Mouse (Mus musculus) limb, embryonic 14.5 days (tissue): ENCODE data around the gene Tie1. TPM values are rescaled to one million over a fixed set of nuclear protein-coding genes. Genes with fewer than 3 reads are reported as not detected.

ENCODE experiments used
- ATAC-seq: fragments of 200-750 bp; cut with Nextera tagmentation; 2 replicates; pipeline ENCODE4 v1.8.0; 2017; ENCODE audit warnings: low read depth, moderate number of reproducible peaks, moderate TSS enrichment; ENCODE audit not compliant: low FRiP score
- DNase-seq: peaks from one replicate; pipeline ENCODE4 v3.0.0-alpha.2; 2015; ENCODE audit warnings: low spot score
- H3K27ac ChIP-seq: fragments of 300-500 bp; sonication (generic); replicated peaks from 2 replicates; pipeline ENCODE4 v1.5.1; 2014; ENCODE audit warnings: low read depth, mild to moderate bottlenecking, low read length, moderate library complexity, mixed read lengths
- H3K27me3 ChIP-seq: fragments of 300-500 bp; sonication (generic); 2 replicates; pipeline ENCODE4 v1.6.1; 2014; ENCODE audit warnings: low read length, mixed read lengths; ENCODE audit not compliant: control insufficient read depth, insufficient read depth
- H3K36me3 ChIP-seq: fragments of 300-500 bp; sonication (generic); 2 replicates; pipeline ENCODE4 v1.6.1; 2014; ENCODE audit warnings: mild to moderate bottlenecking, low read length, moderate library complexity, mixed read lengths; ENCODE audit not compliant: control insufficient read depth, insufficient read depth
- H3K4me1 ChIP-seq: fragments of 300-500 bp; sonication (generic); 2 replicates; pipeline ENCODE4 v1.6.1; 2014; ENCODE audit warnings: antibody characterized with exemption, low read length, mixed read lengths; ENCODE audit not compliant: control insufficient read depth, insufficient read depth
- H3K4me2 ChIP-seq: fragments of 300-500 bp; sonication (generic); replicated peaks from 2 replicates; pipeline ENCODE4 v1.6.1; 2014; ENCODE audit warnings: low read depth, mild to moderate bottlenecking, low read length, moderate library complexity; ENCODE audit not compliant: severe bottlenecking
- H3K4me3 ChIP-seq: fragments of 300-500 bp; sonication (generic); replicated peaks from 2 replicates; pipeline ENCODE4 v1.5.1; 2014; ENCODE audit warnings: low read length
- H3K9ac ChIP-seq: fragments of 300-500 bp; sonication (generic); 2 replicates; pipeline ENCODE4 v1.6.1; 2014; ENCODE audit warnings: mild to moderate bottlenecking, low read depth, low read length, moderate library complexity; ENCODE audit not compliant: severe bottlenecking
- H3K9me3 ChIP-seq: fragments of 300-500 bp; sonication (generic); 2 replicates; pipeline ENCODE4 v1.6.1; 2016; ENCODE audit warnings: low read length; ENCODE audit not compliant: control insufficient read depth
- POLR2A ChIP-seq: fragments of 200-500 bp; IDR thresholded peaks from 2 replicates; pipeline ENCODE4 v1.8.0; 2012; ENCODE audit warnings: inconsistent platforms, mild to moderate bottlenecking, moderate library complexity, borderline replicate concordance; ENCODE audit not compliant: insufficient read depth, insufficient read length; ENCODE audit errors: extremely low read depth
- WGBS: fragments of 180-500 bp; shearing (Covaris S2); extraction: QIAGEN DNeasy Blood & Tissue Kit; methylation state at CpG from one replicate; pipeline ENCODE4 v1.1.7; 2014; 5-methylcytosine and 5-hydroxymethylcytosine counted together
- polyA plus RNA-seq, 2 experiments: library from polyadenylated mRNA; depleted of rRNA in 1 of 2; stranded (reverse) in 1 of 2; unstranded in 1 of 2; fragments of >200 nt; fragmentation: Nextera tagmentation in 1 of 2; extraction: Ambion mirVana in 1 of 2; gene quantifications; 2 replicates each; pipeline versions ENCODE4 v1.2.1 to v1.2.3; 2012 to 2014

The Tie1 gene
- polyA plus RNA-seq, 2 experiments: 17.7 to 27.1 TPM

DNA sequence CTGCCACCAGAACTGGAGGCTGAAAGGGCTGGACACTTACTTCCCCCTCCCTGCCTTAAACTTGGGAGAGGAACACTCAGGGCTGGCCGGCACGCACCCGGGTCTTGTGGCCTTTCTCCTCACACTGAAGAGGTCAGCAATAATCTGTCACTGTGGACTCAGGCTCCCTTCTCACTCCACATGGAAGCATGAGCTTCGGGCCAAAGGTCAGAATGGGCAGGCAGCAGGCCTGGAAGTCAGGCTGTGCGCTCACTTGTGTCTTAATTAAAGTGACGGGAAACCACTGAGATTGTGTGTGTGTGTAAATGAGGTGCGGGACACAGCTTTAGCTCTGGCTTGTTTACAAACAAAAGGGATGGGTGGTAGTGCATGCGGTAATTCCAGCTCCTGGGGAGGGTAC lies 57.5 kb downstream of the Tie1 start:
- 72% methylated on average over 8 of the region's 8 CpGs for WGBS
- Histone ChIP-seq H3K27ac (no peak overlapping the region), H3K9me3 (no peaks in the 10 kb centered on the region), H3K4me2 (no peak overlapping the region), H3K36me3 (peaks cover 50% of the 10 kb centered on the region), H3K4me1 (peaks cover 38% of the 10 kb centered on the region), H3K9ac (no peak overlapping the region), H3K4me3 (no peak overlapping the region), H3K27me3 (no peaks in the 10 kb centered on the region)
- TF ChIP-seq POLR2A: no peak
- DNase-seq (no peak), ATAC-seq (no peak)

DNA sequence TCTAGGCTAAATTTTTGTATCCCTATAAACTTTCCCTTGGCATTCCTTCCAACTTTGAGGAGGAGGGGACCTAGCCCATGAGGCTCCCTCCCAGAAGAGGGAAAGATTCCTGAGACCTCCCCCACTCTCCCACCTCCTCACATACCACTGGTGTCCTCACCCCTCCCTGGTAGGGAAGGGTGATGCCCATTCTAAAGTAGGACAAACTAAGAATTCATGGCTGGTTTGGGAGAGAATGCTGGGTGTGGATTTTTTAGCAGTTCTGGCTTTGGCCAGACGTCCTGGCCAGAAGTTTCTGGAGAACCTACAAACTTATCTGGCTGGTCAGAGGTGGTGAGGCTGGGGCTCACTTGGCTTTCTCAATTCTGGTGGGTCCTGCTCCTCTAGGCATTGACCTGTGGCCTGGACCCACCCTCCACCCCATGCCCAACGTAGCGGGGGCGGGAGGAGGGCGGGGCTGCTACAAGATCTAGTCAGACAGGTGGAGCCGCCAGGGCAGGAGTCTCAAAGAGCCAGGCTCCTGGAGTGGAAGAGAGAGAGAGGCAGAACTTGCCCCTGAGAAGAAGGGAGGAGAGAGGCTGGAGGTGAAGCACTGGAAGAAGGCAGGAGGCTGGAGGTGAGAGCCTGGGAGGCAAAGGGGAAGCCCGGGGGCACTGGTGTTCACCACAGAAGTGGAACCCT lies 60.5 kb downstream of the Tie1 start:
- no peak overlapping the region for H3K27ac ChIP-seq
- WGBS: 44% methylated on average over 7 of the region's 7 CpGs

DNA sequence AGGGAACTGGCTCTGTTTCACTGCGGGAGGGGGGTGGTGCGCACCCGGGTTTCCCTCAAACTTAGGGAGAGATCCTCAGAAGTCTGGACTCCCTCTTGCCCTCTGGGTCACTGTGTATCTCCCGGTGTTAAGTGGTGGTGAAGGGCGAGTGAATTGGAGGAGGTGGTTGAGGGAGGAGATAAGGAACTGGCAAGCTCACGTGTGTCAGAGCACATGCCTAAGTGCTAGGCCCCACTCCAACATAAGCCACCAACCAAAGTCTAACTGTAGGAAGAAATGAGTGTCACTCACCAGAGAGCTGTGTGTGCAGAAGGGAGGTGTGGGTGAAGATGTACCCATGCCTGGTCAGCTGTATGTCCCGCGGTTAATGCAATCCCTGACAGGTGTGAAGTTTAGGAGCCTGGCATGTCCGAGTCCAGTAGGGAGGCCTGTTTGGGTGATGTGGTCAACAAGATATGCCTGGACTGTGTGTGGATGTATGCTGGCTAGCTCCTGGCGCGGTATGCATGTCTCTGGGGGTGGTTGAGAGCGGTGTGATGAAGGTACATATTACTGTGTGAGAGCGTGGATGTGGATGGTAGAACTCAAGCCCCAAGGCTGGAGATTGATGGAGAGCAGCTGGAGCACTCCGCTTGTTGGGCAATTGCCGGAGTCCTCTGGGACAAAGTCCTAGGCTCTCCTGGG lies 61.2 kb downstream of the Tie1 start:
- DNase-seq (no peak), ATAC-seq (no peak)
- peak overlapping the region; percentile 66 for H3K4me3 ChIP-seq
- H3K9ac ChIP-seq: peak overlapping the region; percentile 69; the same call in 1 of the 2 replicates
- TF ChIP-seq POLR2A: no peak
- H3K36me3 ChIP-seq: peaks cover 33% of the 10 kb centered on the region
- H3K27me3 ChIP-seq: no peaks in the 10 kb centered on the region
- peak overlapping the region; percentile 90 for H3K4me2 ChIP-seq
- H3K4me1 ChIP-seq: peaks cover 21% of the 10 kb centered on the region
- WGBS: 30% methylated on average over 15 of the region's 15 CpGs
- 0 out of 2 replicates have a peak overlapping the region, but pooled peaks have one; percentile 2 for H3K27ac ChIP-seq
- H3K9me3 ChIP-seq: no peaks in the 10 kb centered on the region

More for the DNA sequence above, 60.5 kb downstream of the Tie1 start:
- Histone ChIP-seq H3K4me2 (peak overlapping the region; percentile 90), H3K9ac (no peak overlapping the region), H3K4me3 (peak overlapping the region; percentile 66), H3K9me3 (no peaks in the 10 kb centered on the region), H3K27me3 (no peaks in the 10 kb centered on the region), H3K36me3 (peaks cover 40% of the 10 kb centered on the region), H3K4me1 (peaks cover 21% of the 10 kb centered on the region)
- TF ChIP-seq POLR2A: no peak
- no peak for ATAC-seq
- DNase-seq: no peak

- ATAC-seq: peak; percentile 97
- WGBS: 2% methylated on average over 16 of the region's 31 CpGs
- no peaks in the 10 kb centered on the region for H3K9me3 ChIP-seq
Observed at GRCm38 (mm10) chr4:118427768-118428451, 62.0 kb downstream of the Tie1 start, which contains the start of gene Elovl1. Gene Elovl1 (plus strand): TSS chr4:118428093.

DNA sequence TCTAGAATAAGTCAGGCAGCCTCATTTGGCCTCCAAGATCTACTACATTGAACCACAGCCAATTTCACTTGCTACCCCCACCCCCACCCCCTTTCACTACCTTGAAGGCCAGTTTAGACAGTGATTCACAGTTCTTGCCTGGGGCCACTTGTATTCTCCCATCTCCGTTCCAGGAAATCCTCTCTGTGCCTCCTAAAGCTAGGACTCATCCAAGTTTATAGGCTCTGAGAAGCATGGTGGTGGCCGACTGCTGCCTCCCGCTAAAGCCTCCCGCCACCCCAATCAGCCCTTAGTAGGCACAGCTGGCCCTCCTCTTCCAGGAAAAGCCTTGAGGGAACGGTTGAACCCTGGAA lies 62.5 kb downstream of the Tie1 start:
- Histone ChIP-seq H3K9me3 (no peaks in the 10 kb centered on the region), H3K4me3 (peak overlapping the region; percentile 66), H3K36me3 (peaks cover 24% of the 10 kb centered on the region), H3K27me3 (no peaks in the 10 kb centered on the region), H3K27ac (peak overlapping the region; percentile 68), H3K9ac (peak overlapping the region; percentile 69), H3K4me2 (peak overlapping the region; percentile 90), H3K4me1 (peaks cover 21% of the 10 kb centered on the region)
- 4% methylated on average over 5 of the region's 5 CpGs for WGBS
- no peak for TF ChIP-seq POLR2A
- no peak for DNase-seq
- peak; percentile 32 for ATAC-seq

More at GRCm38 (mm10) chr4:118427768-118428451, 62.0 kb downstream of the Tie1 start, which contains the start of gene Elovl1:
- DNase-seq: peak; percentile 88
- peak within 1 kb of the TSS; percentile 69 for H3K9ac ChIP-seq
- peaks cover 25% of the 10 kb centered on the region for H3K36me3 ChIP-seq
- H3K4me2 ChIP-seq: peak within 1 kb of the TSS; percentile 90
- peak within 1 kb of the TSS; percentile 73 for H3K27ac ChIP-seq
- H3K27me3 ChIP-seq: no peaks in the 10 kb centered on the region
- peaks cover 21% of the 10 kb centered on the region for H3K4me1 ChIP-seq
- TF ChIP-seq POLR2A: peak; percentile 37; the same call in 1 of the 2 replicates
- H3K4me3 ChIP-seq: peak within 1 kb of the TSS; percentile 66
